Mouse (Mus musculus): Measurements from ENCODE around the gene Ssrp1.

Gene Ssrp1

GRCm38 (mm10) chr2:85070086-85070485 is 33.1 kb downstream of the Ssrp1 start:
- CTCF ChIA-PET: no interaction called here

GRCm38 (mm10) chr2:85071921-85072320 is 34.9 kb downstream of the Ssrp1 start:
- CTCF ChIA-PET: no interaction called here

GRCm38 (mm10) chr2:85073751-85074150 is 36.7 kb downstream of the Ssrp1 start:
- CTCF ChIA-PET: no interaction called here

- CTCF ChIA-PET: no interaction called here
Observed at GRCm38 (mm10) chr2:85088716-85089646, 51.9 kb downstream of the Ssrp1 start.

DNA sequence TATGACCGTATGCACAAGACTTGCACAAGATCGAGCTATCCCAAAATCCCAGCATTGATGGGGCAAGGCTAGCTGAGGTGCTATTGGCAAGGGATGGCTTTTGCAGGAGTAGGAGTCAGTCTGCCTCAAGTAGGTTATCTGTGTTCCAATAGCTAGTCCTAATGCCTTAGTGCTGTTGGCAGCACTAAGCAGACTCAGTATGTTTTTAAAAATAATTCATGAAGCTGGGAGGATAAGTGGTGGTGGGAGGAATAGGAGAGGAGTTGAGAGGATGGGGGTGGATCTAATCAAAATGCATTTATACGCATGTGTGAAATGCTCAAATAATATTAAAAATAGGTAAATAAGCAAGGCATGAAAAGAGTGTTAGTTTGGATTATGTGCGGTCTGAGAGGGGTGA is 54.3 kb downstream of the Ssrp1 start:
- CTCF ChIA-PET: no interaction called here

DNA sequence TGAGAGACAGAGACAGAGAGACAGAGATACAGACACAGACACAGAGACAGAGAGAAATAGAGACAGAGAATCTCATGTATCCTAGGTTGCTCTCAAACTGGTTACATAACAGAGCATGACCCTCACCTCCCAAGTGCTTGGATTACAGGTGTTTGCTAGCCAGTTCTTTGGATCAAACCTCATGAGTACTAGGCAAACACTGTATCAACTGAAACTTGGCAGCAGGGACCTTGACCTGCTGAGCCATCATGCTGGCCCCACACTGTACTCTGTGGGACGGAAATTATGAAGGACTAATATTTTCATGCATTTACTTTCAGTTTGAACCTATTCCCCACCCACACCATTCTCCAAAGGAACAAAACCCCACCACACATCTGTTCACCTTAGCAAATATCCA is 56.3 kb downstream of the Ssrp1 start:
- CTCF ChIA-PET: no interaction called here

DNA sequence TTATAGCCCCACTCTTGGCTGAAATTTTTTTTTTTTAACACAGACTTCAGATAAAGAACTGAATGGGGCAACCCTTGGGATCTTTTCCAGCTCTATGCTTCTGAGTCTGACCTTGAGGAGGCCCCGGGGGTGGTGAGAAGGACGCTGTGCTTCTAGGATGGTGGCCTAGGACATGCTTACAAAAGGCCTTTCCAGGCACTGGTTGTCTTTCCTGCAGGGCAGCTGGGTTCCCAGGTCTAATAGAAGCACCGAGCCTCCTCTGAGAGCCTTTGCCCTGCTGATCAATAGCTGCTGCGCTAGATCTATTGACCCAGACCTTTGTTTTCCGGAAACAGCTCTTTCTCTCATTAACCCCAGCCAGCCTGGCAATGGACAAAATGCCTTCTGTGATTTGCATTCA is 58.9 kb downstream of the Ssrp1 start:
- CTCF ChIA-PET: no interaction called here
